ENCODE assay signal across 23 mouse cellular contexts in the genomic region with DNA sequence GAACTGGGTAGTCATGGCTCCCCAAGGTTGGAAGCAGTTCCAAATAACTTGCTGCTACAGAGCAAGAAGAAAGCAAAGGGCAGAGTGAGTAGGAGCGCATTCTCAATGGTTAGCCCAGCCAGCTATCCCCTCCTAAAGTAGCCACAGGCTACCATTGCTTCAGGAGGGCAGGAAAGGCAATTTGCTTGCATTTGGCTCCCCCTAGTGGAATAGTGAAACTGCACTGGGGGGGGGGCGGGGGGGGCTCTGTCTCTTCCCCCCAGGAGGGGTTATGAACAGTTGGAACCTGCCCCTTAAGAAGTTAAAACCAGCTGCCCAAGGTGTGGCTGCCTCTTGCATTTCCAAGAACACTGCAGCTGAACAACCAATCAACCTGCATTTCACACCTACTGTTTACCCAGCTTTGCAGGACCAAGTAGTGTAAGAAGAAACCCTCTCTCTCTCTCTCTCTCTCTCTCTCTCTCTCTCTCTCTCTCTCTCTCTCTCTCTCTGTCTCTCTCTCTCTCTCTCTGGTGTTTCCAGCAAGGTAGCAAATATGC.
A peak's percentile ranks its signal among the peaks of the same experiment; 100 is the strongest.
DNase-seq lines count a peak whose midpoint lies in the region; ATAC-seq and TF ChIP-seq lines count a peak whose summit lies in the region.
"Had no signal": no experiment of that assay in that cellular context is flagged by ENCODE, and none has a peak within 500 bp of the region (broad histone marks: within the 10 kb centered on the region; RNA-seq: fewer than 3 reads in every experiment).

No protein-coding gene starts in this region.

- H3K27me3 ChIP-seq in heart, adult 2 months (ENCODE audit: control insufficient read depth, insufficient read depth, low read length), result no peaks in the 10 kb centered on the region
- H3K27me3 ChIP-seq: embryonic facial prominence, embryonic 13.5 days; limb, embryonic 12.5 days; liver, embryonic 13.5 days; lung, embryonic 15.5 days; midbrain, embryonic 13.5 days; neural tube, embryonic 13.5 days had no signal

- DNase-seq in heart, adult 2 months, result no peak
- no peak for DNase-seq in heart, adult 9 months (ENCODE audit: low spot score in 2 of 2)
- peak; percentile 22 for DNase-seq in 3T3-L1 (ENCODE audit: low read depth, low spot score)
- DNase-seq in ES-CJ7 (ENCODE audit: low read depth, low spot score), result peak; percentile 2
- peak; percentile 6 for DNase-seq in R1 (ENCODE audit: low read depth, low spot score)
- DNase-seq in ovary, postnatal 36 days (ENCODE audit: low spot score), result no peak
- no peak for DNase-seq in thymus, postnatal 4 days
- DNase-seq: cerebellum, adult 8-10 months; gastrocnemius, postnatal 25 days; kidney, adult 2 months; kidney, postnatal 25 days; layer of hippocampus, adult 9-11 months; liver, embryonic 13.5 days; right cerebral cortex, postnatal 14 days; spleen, adult 18-20 months had no signal

- no peak overlapping the region for H3K9ac ChIP-seq in heart, adult 2 months (ENCODE audit: low read depth, low read length)
- H3K9ac ChIP-seq: embryonic facial prominence, embryonic 13.5 days; limb, embryonic 12.5 days; liver, embryonic 13.5 days; lung, embryonic 15.5 days; midbrain, embryonic 13.5 days; neural tube, embryonic 13.5 days had no signal

- ATAC-seq in activated CD4-positive, CD25-positive, alpha-beta regulatory T cell, adult 4 months, result no peak
- ATAC-seq: forebrain, embryonic 14.5 days; hindbrain, postnatal 0 days; midbrain, embryonic 13.5 days had no signal

- intact Hi-C loops in heart, adult 2 months (cut with DNase I), result no loop called here

- H3K4me1 ChIP-seq in heart, adult 2 months (ENCODE audit: control insufficient read depth, insufficient read depth, low read length), result no peaks in the 10 kb centered on the region
- H3K4me1 ChIP-seq: limb, embryonic 12.5 days; liver, embryonic 13.5 days; lung, embryonic 15.5 days; midbrain, embryonic 13.5 days; neural tube, embryonic 13.5 days had no signal

- H3K4me3 ChIP-seq in heart, adult 2 months, result no peak overlapping the region
- H3K4me3 ChIP-seq: embryonic facial prominence, embryonic 13.5 days; limb, embryonic 12.5 days; liver, embryonic 13.5 days; lung, embryonic 15.5 days; midbrain, embryonic 13.5 days; neural tube, embryonic 13.5 days had no signal

- H3K36me3 ChIP-seq in heart, adult 2 months (ENCODE audit: control insufficient read depth, insufficient read depth, low read length), result no peaks in the 10 kb centered on the region
- H3K36me3 ChIP-seq: embryonic facial prominence, embryonic 13.5 days; limb, embryonic 12.5 days; liver, embryonic 13.5 days; lung, embryonic 15.5 days; midbrain, embryonic 13.5 days; neural tube, embryonic 13.5 days had no signal

- peak; percentile 29 for TF ChIP-seq CTCF in heart, adult 2 months (IDR thresholded peaks at IDR 0.05)

- no peaks in the 10 kb centered on the region for H3K79me2 ChIP-seq in heart, adult 2 months (replicated peaks; ENCODE audit: control insufficient read depth, insufficient read depth, low read length)

- 42% methylated on average over 2 of the region's 2 CpGs for WGBS in heart, adult 2 months

- no peak for TF ChIP-seq EP300 in heart, adult 2 months (IDR thresholded peaks at IDR 0.05; ENCODE audit: insufficient read depth, low read depth, low read length)

- TF ChIP-seq POLR2A in heart, adult 2 months (IDR thresholded peaks at IDR 0.05; ENCODE audit: insufficient read depth, low read depth, low read length), result no peak

- H3K27ac ChIP-seq in heart, adult 2 months, result no peak overlapping the region
- H3K27ac ChIP-seq: embryonic facial prominence, embryonic 13.5 days; hindbrain, postnatal 0 days; limb, embryonic 12.5 days; liver, embryonic 13.5 days; lung, embryonic 15.5 days; midbrain, embryonic 13.5 days; neural tube, embryonic 13.5 days had no signal

Comparison
In these comparisons a context has a peak if more than half of its experiments do, and no peak if none do; other contexts are left out.
1. DNase-seq: peak in 3T3-L1 (single experiment), ES-CJ7 (single experiment) and R1 (single experiment); none in heart, adult 2 months (0 of 2), heart, adult 9 months (0 of 2), ovary, postnatal 36 days (single experiment) and thymus, postnatal 4 days (single experiment).